Mouse (Mus musculus) embryonic facial prominence, embryonic 14.5 days (tissue): ENCODE data around the gene Olfr67. TPM values are rescaled to one million over a fixed set of nuclear protein-coding genes. Genes with fewer than 3 reads are reported as not detected.
"Not testable (repeated sequence)": the region's sequence is repeated elsewhere in the genome, so short reads cannot be mapped to it uniquely, and the experiment has no call there.

Experiments
- ATAC-seq: fragments of 200-750 bp; cut with Nextera tagmentation; 2 replicates; pipeline ENCODE4 v1.8.0; 2017; ENCODE audit warnings: low read depth, moderate number of reproducible peaks, moderate TSS enrichment
- DNase-seq: peaks from one replicate; pipeline ENCODE4 v3.0.0-alpha.2; 2015; ENCODE audit warnings: low spot score
- H3K27ac ChIP-seq: fragments of 300-500 bp; sonication (generic); replicated peaks from 2 replicates; pipeline ENCODE4 v1.5.1; 2014; ENCODE audit warnings: low read depth, mild to moderate bottlenecking, low read length, moderate library complexity
- H3K27me3 ChIP-seq: fragments of 300-500 bp; sonication (generic); replicated peaks from 2 replicates; pipeline ENCODE4 v1.6.1; 2014; ENCODE audit warnings: low read length; ENCODE audit not compliant: control insufficient read depth, insufficient read depth
- H3K36me3 ChIP-seq: fragments of 300-500 bp; sonication (generic); 2 replicates; pipeline ENCODE4 v1.6.1; 2014; ENCODE audit warnings: low read length, mixed read lengths; ENCODE audit not compliant: control insufficient read depth, insufficient read depth
- H3K4me1 ChIP-seq: fragments of 300-500 bp; sonication (generic); 2 replicates; pipeline ENCODE4 v1.6.1; 2014; ENCODE audit warnings: antibody characterized with exemption, low read length; ENCODE audit not compliant: control insufficient read depth, insufficient read depth
- H3K4me2 ChIP-seq: fragments of 300-500 bp; sonication (generic); 2 replicates; pipeline ENCODE4 v1.6.1; 2014; ENCODE audit warnings: low read depth, mild to moderate bottlenecking, low read length, moderate library complexity, mixed read lengths
- H3K4me3 ChIP-seq: fragments of 300-500 bp; sonication (generic); 2 replicates; pipeline ENCODE4 v1.5.1; 2014; ENCODE audit warnings: low read depth, mild to moderate bottlenecking, low read length
- H3K9ac ChIP-seq: fragments of 300-500 bp; sonication (generic); 2 replicates; pipeline ENCODE4 v1.6.1; 2014; ENCODE audit warnings: low read depth, mild to moderate bottlenecking, low read length, moderate library complexity, mixed read lengths
- H3K9me3 ChIP-seq: fragments of 300-500 bp; sonication (generic); 2 replicates; pipeline ENCODE4 v1.6.1; 2016; ENCODE audit warnings: low read length; ENCODE audit not compliant: control insufficient read depth
- WGBS: fragments of 180-500 bp; shearing (Covaris S2); extraction: QIAGEN DNeasy Blood & Tissue Kit; methylation state at CpG from one replicate; pipeline ENCODE4 v1.1.7; 2014; 5-methylcytosine and 5-hydroxymethylcytosine counted together
- polyA plus RNA-seq: library from polyadenylated mRNA; unstranded; fragments of >200 nt; fragmentation: Nextera tagmentation; extraction: Ambion mirVana; gene quantifications from 2 replicates; pipeline ENCODE4 v1.2.1, GENCODE M21; 2014

Olfr67 gene
- polyA plus RNA-seq, 1 experiment from 2014 or later = not detected

GRCm38 (mm10) chr7:103813766-103814165 is 22.1 kb upstream of the Olfr67 start, which contains the start of gene Hbb-bt:
Hbb-bt (minus strand) TSS chr7:103813996.
- no peak within 1 kb of the TSS for H3K9ac ChIP-seq
- DNase-seq = no peak
- WGBS = 79% methylated on average over 1 of the region's 3 CpGs

DNA sequence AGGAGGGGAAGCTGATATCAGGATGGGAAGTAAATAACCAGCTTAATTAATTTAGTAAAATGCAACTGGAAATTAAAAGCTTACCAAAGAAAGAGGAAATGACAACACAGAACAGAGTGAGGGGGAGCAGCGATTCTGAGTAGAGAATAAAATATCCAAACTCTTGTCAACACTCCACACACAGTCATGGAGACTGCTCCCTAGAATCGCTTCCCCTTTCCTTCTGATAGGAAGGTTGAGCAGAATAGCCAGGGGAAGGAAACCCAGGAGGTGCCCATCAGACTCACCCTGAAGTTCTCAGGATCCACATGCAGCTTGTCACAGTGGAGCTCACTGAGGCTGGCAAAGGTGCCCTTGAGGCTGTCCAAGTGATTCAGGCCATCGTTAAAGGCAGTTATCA is 21.5 kb upstream of the Olfr67 start:
- H3K9me3 ChIP-seq, H3K9ac ChIP-seq, H3K4me1 ChIP-seq, H3K4me2 ChIP-seq, H3K27ac ChIP-seq, H3K27me3 ChIP-seq, ATAC-seq, H3K4me3 ChIP-seq, H3K36me3 ChIP-seq, DNase-seq: not testable (repeated sequence)
- WGBS = no CpG with 5 or more reads among the region's 3 CpGs

More at GRCm38 (mm10) chr7:103813766-103814165, 22.1 kb upstream of the Olfr67 start, which contains the start of gene Hbb-bt:
- Histone ChIP-seq H3K4me3 (no peak within 1 kb of the TSS), H3K27ac (no peak within 1 kb of the TSS), H3K36me3 (no peaks in the 10 kb centered on the region), H3K4me1 (no peaks in the 10 kb centered on the region), H3K9me3 (no peaks in the 10 kb centered on the region), H3K4me2 (no peak within 1 kb of the TSS), H3K27me3 (no peaks in the 10 kb centered on the region)
- no peak for ATAC-seq

- no peak overlapping the region for H3K4me3 ChIP-seq
- DNase-seq = no peak
- no peaks in the 10 kb centered on the region for H3K4me1 ChIP-seq
Measured at GRCm38 (mm10) chr7:103812174-103812573, 20.6 kb upstream of the Olfr67 start.

DNA sequence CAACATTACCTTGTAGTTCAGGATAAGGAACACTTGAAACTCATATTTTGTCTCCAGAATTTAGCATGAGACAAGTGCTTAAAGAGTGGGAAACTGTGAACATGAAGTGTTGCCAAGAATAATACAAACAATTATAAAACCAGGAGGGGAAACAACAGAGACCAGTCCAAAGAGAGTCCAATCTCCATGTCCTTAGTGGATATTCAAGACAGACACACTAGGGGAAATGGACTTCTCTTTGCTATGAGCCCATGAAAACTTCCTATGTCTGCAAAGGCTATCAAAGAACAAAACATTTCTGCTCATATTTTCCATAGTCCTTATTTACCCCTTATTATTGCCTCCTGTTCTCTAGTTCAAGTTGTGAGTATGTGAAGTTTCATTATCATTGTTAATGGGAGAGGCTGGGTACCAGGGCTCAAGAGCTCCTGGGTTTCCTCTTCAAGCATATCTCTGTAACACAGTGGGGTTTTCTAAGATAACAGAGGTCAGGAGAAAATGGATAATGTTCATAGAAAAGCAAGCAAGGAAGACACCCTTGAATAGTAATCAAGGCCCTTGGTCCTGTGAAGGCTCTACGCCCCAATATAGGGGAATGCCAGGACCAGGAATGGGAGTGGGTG is 19.7 kb upstream of the Olfr67 start:
- 93% methylated on average over 1 of the region's 1 CpGs for WGBS

More at GRCm38 (mm10) chr7:103812174-103812573, 20.6 kb upstream of the Olfr67 start:
- no peak overlapping the region for H3K4me2 ChIP-seq
- no peak for ATAC-seq
- no peaks in the 10 kb centered on the region for H3K9me3 ChIP-seq
- 60% methylated on average over 1 of the region's 1 CpGs for whole genome bisulfite sequencing
- no peak overlapping the region for H3K27ac ChIP-seq
- no peaks in the 10 kb centered on the region for H3K36me3 ChIP-seq
- no peak overlapping the region for H3K9ac ChIP-seq
- no peaks in the 10 kb centered on the region for H3K27me3 ChIP-seq

DNA sequence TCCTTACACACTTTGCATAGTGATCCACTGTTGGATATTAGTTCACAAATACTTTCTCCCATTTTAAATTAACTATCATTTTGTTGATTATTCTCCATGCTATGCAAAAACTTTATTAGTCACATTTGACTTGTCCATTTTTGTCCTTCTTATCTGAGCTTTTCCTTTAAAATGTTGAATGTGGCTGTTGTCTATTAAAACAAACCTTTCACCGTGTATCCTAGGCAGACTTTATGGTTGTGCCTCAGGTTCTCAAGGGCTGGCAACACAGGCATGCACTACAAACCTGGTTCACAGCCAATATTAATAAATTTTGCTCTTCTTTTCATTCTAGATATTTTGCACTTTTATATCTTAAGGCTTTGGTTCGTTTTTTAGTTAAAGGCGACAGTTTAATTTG is 19.1 kb upstream of the Olfr67 start:
- no peak overlapping the region for H3K27ac ChIP-seq
- H3K9me3 ChIP-seq = no peaks in the 10 kb centered on the region
- ATAC-seq (no peak), DNase-seq (no peak)
- WGBS = 68% methylated on average over 3 of the region's 3 CpGs
- H3K9ac ChIP-seq = no peak overlapping the region
- no peak overlapping the region for H3K4me2 ChIP-seq
- H3K4me3 ChIP-seq = no peak overlapping the region
- no peaks in the 10 kb centered on the region for H3K36me3 ChIP-seq
- H3K27me3 ChIP-seq = no peaks in the 10 kb centered on the region
- H3K4me1 ChIP-seq = no peaks in the 10 kb centered on the region

More for the DNA sequence above, 19.7 kb upstream of the Olfr67 start:
- Histone ChIP-seq H3K4me3 (no peak overlapping the region), H3K9me3 (no peaks in the 10 kb centered on the region), H3K27ac (no peak overlapping the region), H3K9ac (no peak overlapping the region), H3K4me2 (no peak overlapping the region), H3K4me1 (no peaks in the 10 kb centered on the region), H3K27me3 (no peaks in the 10 kb centered on the region), H3K36me3 (no peaks in the 10 kb centered on the region)
- DNase-seq (no peak), ATAC-seq (no peak)

GRCm38 (mm10) chr7:103810296-103810695 is 18.7 kb upstream of the Olfr67 start:
- Histone ChIP-seq H3K27ac (no peak overlapping the region), H3K36me3 (no peaks in the 10 kb centered on the region), H3K4me2 (no peak overlapping the region), H3K27me3 (no peaks in the 10 kb centered on the region), H3K4me3 (no peak overlapping the region), H3K4me1 (no peaks in the 10 kb centered on the region), H3K9me3 (no peaks in the 10 kb centered on the region), H3K9ac (no peak overlapping the region)
- ATAC-seq = no peak
- DNase-seq = no peak
- 87% methylated on average over 1 of the region's 1 CpGs for WGBS

- no peaks in the 10 kb centered on the region for H3K9me3 ChIP-seq
- H3K9ac ChIP-seq = no peak overlapping the region
- ATAC-seq (no peak), DNase-seq (no peak)
- H3K27me3 ChIP-seq = no peaks in the 10 kb centered on the region
- WGBS = 78% methylated on average over 1 of the region's 1 CpGs
- no peak overlapping the region for H3K4me2 ChIP-seq
- H3K4me1 ChIP-seq = no peaks in the 10 kb centered on the region
- no peak overlapping the region for H3K27ac ChIP-seq
- no peak overlapping the region for H3K4me3 ChIP-seq
- no peaks in the 10 kb centered on the region for H3K36me3 ChIP-seq
Measured at GRCm38 (mm10) chr7:103809801-103810155, 18.2 kb upstream of the Olfr67 start.

DNA sequence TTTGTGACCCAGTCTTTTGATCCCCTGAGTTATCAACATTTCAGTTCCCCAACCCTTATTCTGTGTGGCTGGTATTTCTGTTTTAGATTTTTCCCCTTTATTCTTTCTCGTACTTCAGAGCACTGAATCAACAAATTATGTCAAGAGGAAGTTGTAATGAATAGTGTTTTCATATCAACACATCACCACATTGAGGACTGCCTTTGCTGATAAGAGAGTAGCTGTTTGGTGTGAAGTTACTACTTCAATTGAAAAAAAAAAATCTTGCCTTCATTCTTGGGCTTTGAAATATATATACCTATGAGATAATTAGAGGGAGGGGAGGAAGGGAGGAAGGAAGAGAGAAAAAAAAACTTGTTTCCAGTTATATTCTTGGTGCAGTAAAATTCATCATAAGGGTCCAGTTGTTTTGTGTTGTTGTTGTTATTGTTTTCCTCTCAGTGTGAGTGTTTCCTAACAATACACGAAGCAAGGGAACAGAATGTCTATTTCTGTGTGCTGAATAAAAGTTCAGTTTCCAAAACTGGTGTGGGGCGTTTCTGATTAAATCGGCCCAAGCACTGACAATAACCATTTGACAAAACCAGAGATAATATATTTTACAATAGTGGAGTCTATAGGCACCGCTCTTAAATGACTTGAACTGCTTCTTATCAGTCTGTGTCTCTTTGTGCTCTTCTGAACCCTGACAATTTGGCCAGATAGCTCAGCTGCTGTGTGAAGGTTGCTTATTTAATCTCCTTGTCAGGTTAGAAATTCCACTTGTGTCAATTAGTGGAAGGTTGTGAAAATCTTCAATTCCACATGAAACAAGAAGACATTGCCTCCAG is 17.6 kb upstream of the Olfr67 start:
- Histone ChIP-seq H3K9ac (no peak overlapping the region), H3K27me3 (no peaks in the 10 kb centered on the region), H3K36me3 (no peaks in the 10 kb centered on the region), H3K4me2 (no peak overlapping the region), H3K27ac (no peak overlapping the region), H3K4me3 (no peak overlapping the region), H3K4me1 (no peaks in the 10 kb centered on the region), H3K9me3 (no peaks in the 10 kb centered on the region)
- DNase-seq (no peak), ATAC-seq (no peak)
- WGBS = 74% methylated on average over 5 of the region's 5 CpGs
